Mouse (Mus musculus) liver, embryonic 11.5 days (tissue): ENCODE results near the gene Scgn. TPM values are rescaled to one million over a fixed set of nuclear protein-coding genes. Genes with fewer than 3 reads are reported as not detected.

Experiments used
- ATAC-seq: fragments of 200-750 bp; cut with Nextera tagmentation; replicated peaks from 2 replicates; pipeline ENCODE4 v1.8.0; 2017; ENCODE audit warnings: moderate number of reproducible peaks, mild to moderate bottlenecking, moderate TSS enrichment, moderate library complexity; ENCODE audit not compliant: low FRiP score
- DNase-seq: peaks from one replicate; pipeline ENCODE4 v3.0.0-alpha.2; 2017; ENCODE audit warnings: low spot score
- H3K27ac ChIP-seq: fragments of 300-500 bp; sonication (generic); 2 replicates; pipeline ENCODE4 v1.5.1; 2014; ENCODE audit warnings: mild to moderate bottlenecking, low read depth, low read length, control low read depth
- H3K27me3 ChIP-seq: fragments of 300-500 bp; sonication (generic); replicated peaks from 2 replicates; pipeline ENCODE4 v1.6.1; 2014; ENCODE audit warnings: low read length, mixed read lengths; ENCODE audit not compliant: control insufficient read depth, insufficient read depth
- H3K36me3 ChIP-seq: fragments of 300-500 bp; sonication (generic); 2 replicates; pipeline ENCODE4 v1.6.1; 2014; ENCODE audit warnings: mild to moderate bottlenecking, low read length, moderate library complexity, mixed read lengths; ENCODE audit not compliant: control insufficient read depth, insufficient read depth
- H3K4me1 ChIP-seq: fragments of 300-500 bp; sonication (generic); replicated peaks from 2 replicates; pipeline ENCODE4 v1.6.1; 2014; ENCODE audit warnings: low read length, mixed read lengths; ENCODE audit not compliant: control insufficient read depth, insufficient read depth
- H3K4me2 ChIP-seq: fragments of 300-500 bp; sonication (generic); 2 replicates; pipeline ENCODE4 v1.6.1; 2014; ENCODE audit warnings: mild to moderate bottlenecking, control low read depth, moderate library complexity
- H3K4me3 ChIP-seq: fragments of 300-500 bp; sonication (generic); 2 replicates; pipeline ENCODE4 v1.5.1; 2014; ENCODE audit warnings: low read depth, low read length, control low read depth
- H3K9ac ChIP-seq: fragments of 300-500 bp; sonication (generic); 2 replicates; pipeline ENCODE4 v1.6.1; 2014; ENCODE audit warnings: low read depth, low read length, control low read depth
- H3K9me3 ChIP-seq: fragments of 300-500 bp; sonication (generic); 2 replicates; pipeline ENCODE4 v1.6.1; 2016; ENCODE audit warnings: low read length, inconsistent platforms, mixed read lengths; ENCODE audit not compliant: control insufficient read depth
- WGBS: fragments of 180-500 bp; shearing (Covaris S2); extraction: QIAGEN DNeasy Blood & Tissue Kit; methylation state at CpG from one replicate; pipeline ENCODE4 v1.1.7; 2014; 5-methylcytosine and 5-hydroxymethylcytosine counted together
- polyA plus RNA-seq: library from polyadenylated mRNA; unstranded; fragments of >200 nt; fragmentation: Nextera tagmentation; extraction: Ambion mirVana; gene quantifications from 2 replicates; pipeline ENCODE4 v1.2.1, GENCODE M21; 2014

Gene Scgn
- polyA plus RNA-seq, 1 experiment from 2014 or later, result not detected

GRCm38 (mm10) chr13:23959776-23960175 is 31.2 kb downstream of the Scgn start:
- ATAC-seq (no peak), DNase-seq (no peak)
- H3K36me3 ChIP-seq, result no peaks in the 10 kb centered on the region
- H3K4me1 ChIP-seq, result no peaks in the 10 kb centered on the region
- H3K4me2 ChIP-seq, result no peak overlapping the region
- WGBS, result 22% methylated on average over 2 of the region's 2 CpGs
- no peaks in the 10 kb centered on the region for H3K9me3 ChIP-seq
- H3K27ac ChIP-seq, result no peak overlapping the region
- no peak overlapping the region for H3K4me3 ChIP-seq
- H3K9ac ChIP-seq, result no peak overlapping the region
- H3K27me3 ChIP-seq, result no peaks in the 10 kb centered on the region

DNA sequence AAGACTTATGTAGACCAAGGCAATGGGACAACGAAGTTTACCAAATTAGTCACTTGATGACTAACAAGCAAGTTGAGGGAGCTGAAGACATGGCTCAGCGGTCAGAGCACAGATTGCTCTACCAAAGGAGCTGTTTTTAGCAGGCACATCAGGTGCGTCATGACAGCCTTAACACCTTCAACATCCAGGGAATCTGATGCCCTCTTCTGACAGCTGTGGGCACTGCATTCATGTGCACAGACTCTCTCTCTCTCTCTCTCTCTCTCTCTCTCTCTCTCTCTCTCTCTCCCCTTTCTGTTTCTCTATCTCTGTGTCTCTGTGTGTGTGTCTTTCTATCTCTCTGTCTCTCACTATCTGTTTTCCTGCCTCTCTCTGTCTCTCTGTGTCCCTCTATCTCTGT is 40.1 kb downstream of the Scgn start:
- Histone ChIP-seq H3K4me3 (no peak overlapping the region), H3K4me2 (no peak overlapping the region), H3K27ac (no peak overlapping the region), H3K27me3 (no peaks in the 10 kb centered on the region), H3K9me3 (no peaks in the 10 kb centered on the region), H3K9ac (no peak overlapping the region), H3K36me3 (no peaks in the 10 kb centered on the region), H3K4me1 (no peaks in the 10 kb centered on the region)
- ATAC-seq (no peak), DNase-seq (no peak)
- 56% methylated on average over 3 of the region's 3 CpGs for WGBS

DNA sequence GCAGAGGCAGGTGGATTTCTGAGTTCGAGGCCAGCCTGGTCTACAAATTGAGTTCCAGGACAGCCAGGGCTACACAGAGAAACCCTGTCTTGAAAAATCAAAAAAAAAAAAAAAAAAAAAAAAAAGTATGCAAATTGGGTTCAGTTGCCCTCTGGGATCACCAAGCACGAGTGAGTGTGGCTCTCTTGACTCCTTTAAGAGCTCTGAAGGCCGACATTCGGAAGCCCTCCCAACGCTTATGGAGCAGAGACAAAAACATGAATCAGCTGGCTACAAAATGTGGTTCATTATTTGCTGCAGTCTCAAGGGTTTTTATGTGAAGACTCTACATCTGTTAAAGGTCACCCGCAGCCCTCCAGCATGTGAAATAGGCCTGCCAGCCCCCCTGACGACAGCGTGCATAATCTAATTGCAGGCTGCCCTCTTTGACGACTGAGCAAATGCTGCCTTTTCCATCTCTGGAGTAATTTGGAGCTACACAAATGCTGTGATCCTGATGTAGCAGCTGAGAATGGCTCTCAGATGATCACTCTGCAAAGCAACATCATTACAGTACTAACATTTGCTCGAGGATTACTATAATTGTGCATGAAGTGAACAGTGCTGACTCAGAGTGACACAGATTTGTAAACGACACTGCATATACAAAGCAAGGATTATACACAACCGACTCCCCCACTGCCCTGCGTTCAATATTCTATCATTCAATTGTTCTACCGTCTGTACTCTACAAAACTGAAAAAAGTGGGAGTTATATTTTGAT is 41.3 kb downstream of the Scgn start:
- Histone ChIP-seq H3K4me1 (no peaks in the 10 kb centered on the region), H3K27ac (no peak overlapping the region), H3K4me2 (no peak overlapping the region), H3K9ac (no peak overlapping the region), H3K4me3 (no peak overlapping the region), H3K27me3 (no peaks in the 10 kb centered on the region), H3K36me3 (no peaks in the 10 kb centered on the region), H3K9me3 (no peaks in the 10 kb centered on the region)
- ATAC-seq (no peak), DNase-seq (no peak)
- WGBS, result 68% methylated on average over 14 of the region's 14 CpGs

DNA sequence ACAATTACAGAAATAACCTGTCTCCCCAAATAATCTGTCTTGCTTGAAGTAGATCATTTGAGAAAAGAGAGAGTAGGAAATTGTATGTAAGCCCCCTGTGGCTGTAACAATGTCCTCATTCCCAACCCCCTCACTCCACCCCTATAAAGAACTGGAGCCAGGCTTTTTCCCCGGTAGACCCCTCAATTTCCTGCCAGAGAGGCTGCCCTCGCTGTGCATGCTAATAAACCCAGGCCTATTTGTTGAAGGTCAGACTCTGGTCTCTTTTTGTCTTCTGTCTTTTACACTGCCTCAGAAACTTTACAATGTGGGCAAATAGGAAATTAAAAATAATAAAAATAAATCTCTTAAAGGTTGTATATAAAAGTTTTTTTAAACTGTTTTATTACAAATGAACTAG is 44.8 kb downstream of the Scgn start:
- Histone ChIP-seq H3K4me3 (no peak overlapping the region), H3K4me2 (no peak overlapping the region), H3K27me3 (no peaks in the 10 kb centered on the region), H3K27ac (no peak overlapping the region), H3K4me1 (no peaks in the 10 kb centered on the region), H3K9me3 (no peaks in the 10 kb centered on the region), H3K9ac (no peak overlapping the region), H3K36me3 (no peaks in the 10 kb centered on the region)
- 50% methylated on average over 2 of the region's 2 CpGs for WGBS
- no peak for DNase-seq
- no peak for ATAC-seq

GRCm38 (mm10) chr13:23942861-23943260 is 48.2 kb downstream of the Scgn start:
- WGBS, result 36% methylated on average over 2 of the region's 2 CpGs
- H3K4me1 ChIP-seq, result no peaks in the 10 kb centered on the region
- H3K27ac ChIP-seq, result no peak overlapping the region
- DNase-seq (no peak), ATAC-seq (no peak)
- no peaks in the 10 kb centered on the region for H3K27me3 ChIP-seq
- H3K9me3 ChIP-seq, result no peaks in the 10 kb centered on the region
- no peak overlapping the region for H3K4me3 ChIP-seq
- no peaks in the 10 kb centered on the region for H3K36me3 ChIP-seq
- H3K9ac ChIP-seq, result no peak overlapping the region
- no peak overlapping the region for H3K4me2 ChIP-seq

GRCm38 (mm10) chr13:23940291-23940690 is 50.7 kb downstream of the Scgn start:
- Histone ChIP-seq H3K4me3 (no peak overlapping the region), H3K27ac (no peak overlapping the region), H3K27me3 (no peaks in the 10 kb centered on the region), H3K4me1 (no peaks in the 10 kb centered on the region), H3K36me3 (no peaks in the 10 kb centered on the region), H3K9me3 (no peaks in the 10 kb centered on the region), H3K9ac (no peak overlapping the region), H3K4me2 (no peak overlapping the region)
- no peak for ATAC-seq
- 67% methylated on average over 6 of the region's 6 CpGs for WGBS
- DNase-seq, result no peak

GRCm38 (mm10) chr13:23938699-23939098 is 52.3 kb downstream of the Scgn start:
- H3K27ac ChIP-seq, result no peak overlapping the region
- WGBS, result 81% methylated on average over 1 of the region's 1 CpGs
- DNase-seq, result no peak
- no peaks in the 10 kb centered on the region for H3K36me3 ChIP-seq
- H3K9me3 ChIP-seq, result no peaks in the 10 kb centered on the region
- H3K4me1 ChIP-seq, result no peaks in the 10 kb centered on the region
- no peak overlapping the region for H3K9ac ChIP-seq
- no peaks in the 10 kb centered on the region for H3K27me3 ChIP-seq
- H3K4me2 ChIP-seq, result no peak overlapping the region
- no peak overlapping the region for H3K4me3 ChIP-seq
- no peak for ATAC-seq

DNA sequence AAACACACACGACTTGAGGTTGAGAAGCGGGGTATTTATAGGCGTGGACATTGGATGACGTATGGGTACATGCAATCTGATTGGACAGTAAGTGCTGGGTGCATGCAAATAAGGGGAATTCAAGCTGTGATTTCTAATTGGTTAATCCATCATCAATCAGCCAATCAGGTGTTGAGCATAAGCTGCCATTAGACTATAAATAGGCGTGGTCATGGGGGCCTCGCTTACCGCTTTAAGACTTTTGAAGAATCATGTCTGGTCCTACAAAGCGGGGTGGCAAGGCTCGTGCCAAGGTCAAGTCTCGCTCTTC is 56.8 kb downstream of the Scgn start, which contains the start of gene Hist1h2aa:
Hist1h2aa (plus strand) TSS at position 252 of the 310 bp plus-strand sequence.
- Histone ChIP-seq H3K4me3 (no peak within 1 kb of the TSS), H3K9me3 (no peaks in the 10 kb centered on the region), H3K27ac (no peak within 1 kb of the TSS), H3K36me3 (no peaks in the 10 kb centered on the region), H3K4me1 (no peaks in the 10 kb centered on the region), H3K4me2 (no peak within 1 kb of the TSS), H3K9ac (no peak within 1 kb of the TSS), H3K27me3 (no peaks in the 10 kb centered on the region; the same call in 1 of the 2 replicates)
- 85% methylated on average over 10 of the region's 10 CpGs for WGBS
- no peak for DNase-seq
- ATAC-seq, result no peak

GRCm38 (mm10) chr13:23933421-23934210 is 57.4 kb downstream of the Scgn start, which contains the start of gene Hist1h2ba:
TSS of gene Hist1h2ba (minus strand) at chr13:23934156.
- Histone ChIP-seq H3K4me2 (no peak within 1 kb of the TSS), H3K36me3 (no peaks in the 10 kb centered on the region), H3K9ac (no peak within 1 kb of the TSS), H3K4me3 (no peak within 1 kb of the TSS), H3K27ac (no peak within 1 kb of the TSS), H3K4me1 (no peaks in the 10 kb centered on the region), H3K27me3 (no peaks in the 10 kb centered on the region; the same call in 1 of the 2 replicates), H3K9me3 (no peaks in the 10 kb centered on the region)
- no peak for DNase-seq
- 87% methylated on average over 37 of the region's 39 CpGs for WGBS
- ATAC-seq, result no peak
